Mouse (Mus musculus) induced T-regulatory cell, adult 2 months (primary cell): ENCODE measurements at regions not wholly inside any gene's neighbourhood (a gene's known extent, or its start where the extent isn't known, plus 50 kb on each side); places are given as distances from the start of the nearest gene placed in this dataset.

Source experiments
- DNase-seq: peaks from one replicate; pipeline ENCODE4 v3.0.0-alpha.2; 2012; ENCODE audit warnings: low read depth

DNA sequence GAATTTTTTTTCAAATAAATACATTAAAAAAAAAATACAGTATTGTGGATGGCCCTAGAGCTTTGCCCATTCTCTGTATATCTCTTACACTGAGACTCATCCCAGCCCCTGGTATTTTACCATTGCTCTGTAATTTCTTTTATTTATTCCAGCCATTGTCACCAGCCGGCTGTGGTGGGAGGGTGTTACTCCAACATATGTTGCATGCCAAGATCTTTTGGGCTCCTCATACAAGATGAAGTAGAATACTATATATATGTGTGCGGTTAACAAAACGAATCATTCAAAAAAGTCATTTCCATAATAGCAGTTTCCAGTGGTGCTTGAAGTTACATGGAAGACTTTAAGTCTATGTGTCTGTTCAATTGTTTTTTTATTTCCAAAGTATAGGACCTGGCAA, 268.0 kb upstream of the Npvf start:
- DNase-seq = no peak

DNA sequence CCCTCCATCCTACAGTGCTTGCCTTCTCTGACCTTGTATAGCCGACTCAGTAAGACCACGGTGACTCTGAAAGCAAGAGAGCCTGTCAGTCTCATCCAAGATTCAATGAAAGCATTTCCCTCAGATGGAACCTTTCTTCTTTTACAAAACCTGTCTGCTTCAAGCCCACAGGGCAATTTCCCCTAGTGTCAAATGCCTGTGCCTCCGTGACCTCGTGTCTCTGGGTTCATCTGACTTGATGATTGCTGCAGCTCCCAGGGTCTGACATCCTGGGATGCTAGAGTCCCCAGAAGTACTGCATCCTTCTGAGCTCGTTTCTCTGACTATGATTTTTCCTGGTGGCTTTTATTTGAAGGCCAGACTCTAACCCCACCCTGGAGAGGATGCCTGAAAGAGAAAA, 270.3 kb upstream of the Npvf start:
- no peak for DNase-seq

DNA sequence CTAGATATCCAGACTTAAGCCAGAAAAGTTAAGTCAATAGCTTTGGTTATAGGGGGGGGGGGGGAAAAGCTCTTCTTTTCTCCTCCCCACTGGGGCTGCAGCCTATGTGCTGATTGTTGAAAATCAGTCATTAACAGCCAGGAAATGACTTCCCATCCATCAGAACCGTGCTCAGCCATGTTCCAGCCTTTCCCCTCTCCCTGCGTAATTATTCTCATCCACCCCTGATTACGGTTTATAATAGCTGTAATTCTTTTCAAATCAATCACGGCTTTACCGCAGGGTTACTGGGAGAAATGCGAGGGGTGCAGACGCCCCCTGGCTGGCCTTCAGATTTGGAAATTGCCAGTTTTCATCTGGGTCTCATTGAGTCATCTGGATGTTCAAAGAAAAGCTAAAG, 270.8 kb upstream of the Npvf start:
- no peak for DNase-seq

DNA sequence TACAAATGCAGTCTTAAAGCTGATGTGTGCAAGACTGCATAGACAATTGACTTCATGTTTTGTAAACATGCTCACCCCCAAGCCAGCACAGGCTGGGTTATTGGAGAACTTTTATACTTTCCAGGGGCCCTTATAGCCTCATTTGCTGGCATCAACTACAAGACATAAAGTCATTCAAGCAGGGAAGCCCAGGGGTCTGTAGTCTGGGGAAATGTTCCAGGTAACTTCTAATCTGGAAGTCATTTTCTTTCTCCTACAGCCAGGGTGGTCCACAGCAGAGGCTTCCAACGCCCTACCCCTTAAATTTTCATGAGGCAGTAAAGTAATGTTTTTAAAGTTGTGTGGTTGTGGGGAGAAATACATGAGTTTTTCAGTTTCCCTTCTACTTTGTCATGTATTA, 272.1 kb upstream of the Npvf start:
- DNase-seq = no peak

DNA sequence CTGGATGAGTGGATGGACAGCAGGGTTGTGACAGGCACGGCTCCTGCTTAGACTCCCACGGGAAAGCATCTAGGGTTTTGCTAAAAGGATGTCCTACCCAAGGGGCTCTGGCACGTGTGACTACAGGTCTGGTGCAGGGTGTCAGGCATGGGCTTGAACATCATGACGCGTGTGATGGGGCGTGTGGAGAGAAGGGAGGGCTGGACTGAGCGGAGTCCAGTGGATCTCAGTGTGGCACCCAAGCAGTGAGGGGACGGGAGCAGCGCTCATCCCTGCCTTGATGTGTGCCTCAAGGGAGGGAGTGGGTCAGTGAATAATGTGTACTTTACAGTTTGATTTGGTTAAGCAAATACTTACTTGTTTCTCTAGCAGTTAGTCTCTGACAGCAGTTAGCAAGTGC, 275.3 kb upstream of the Npvf start:
- DNase-seq = no peak

DNA sequence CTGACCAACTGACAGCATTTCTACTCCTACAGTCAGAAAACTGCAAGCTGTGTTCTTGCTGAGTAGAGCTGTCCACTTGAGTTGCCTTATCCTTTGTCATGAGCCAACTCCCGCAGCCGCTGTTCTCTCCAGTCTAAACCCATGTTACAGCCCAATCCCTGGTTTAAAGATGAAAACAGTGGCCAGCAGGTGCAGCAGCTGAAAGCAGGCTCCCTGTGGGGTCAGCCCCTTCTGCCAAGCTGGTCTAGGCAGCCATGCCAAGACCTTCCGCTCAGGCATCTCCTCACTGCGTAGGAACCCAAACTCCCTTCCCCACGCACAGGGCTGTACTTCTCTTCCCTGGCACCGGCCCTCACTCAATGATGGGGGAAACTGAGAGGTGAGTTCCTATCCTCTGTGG, 279.3 kb upstream of the Npvf start:
- no peak for DNase-seq

DNA sequence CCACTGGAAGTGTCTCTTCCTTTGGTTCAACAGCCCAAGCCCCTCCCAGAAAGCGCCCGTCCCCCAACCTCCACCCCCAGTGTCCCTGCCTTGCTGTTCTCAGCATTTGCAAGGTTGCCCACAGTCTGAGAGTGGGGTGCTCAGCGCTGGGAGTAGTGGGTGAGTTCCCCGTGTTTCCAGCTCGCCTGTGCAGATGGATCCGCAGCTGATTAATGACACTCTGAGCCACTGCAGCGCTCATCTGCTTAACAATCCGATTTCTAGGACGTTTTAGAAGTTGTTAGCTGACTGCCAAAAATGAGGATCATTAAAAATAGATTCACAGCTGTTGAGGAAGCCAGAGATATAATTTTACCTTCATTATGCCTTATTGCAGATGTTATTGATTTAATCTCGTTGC, 280.0 kb upstream of the Npvf start:
- DNase-seq = no peak

DNA sequence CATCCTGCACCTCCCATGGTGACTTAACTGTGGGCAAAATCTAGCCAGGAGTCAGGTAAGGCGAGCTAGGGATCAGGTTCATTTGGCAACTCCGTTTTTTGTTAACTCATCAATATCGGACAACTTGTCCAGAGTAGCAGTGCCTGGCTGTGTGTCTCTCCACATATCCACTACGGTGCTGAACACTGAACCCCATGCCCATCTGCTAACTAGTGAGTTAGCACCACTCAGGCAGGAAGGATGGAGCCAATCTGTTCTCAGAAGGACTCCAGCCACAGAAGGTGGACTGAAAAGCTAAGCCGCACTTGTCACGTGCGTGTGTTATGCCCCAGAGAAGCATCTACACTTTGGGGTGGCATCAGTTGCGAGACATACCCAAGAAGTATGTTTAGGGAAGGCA, 282.1 kb upstream of the Npvf start:
- DNase-seq = no peak

DNA sequence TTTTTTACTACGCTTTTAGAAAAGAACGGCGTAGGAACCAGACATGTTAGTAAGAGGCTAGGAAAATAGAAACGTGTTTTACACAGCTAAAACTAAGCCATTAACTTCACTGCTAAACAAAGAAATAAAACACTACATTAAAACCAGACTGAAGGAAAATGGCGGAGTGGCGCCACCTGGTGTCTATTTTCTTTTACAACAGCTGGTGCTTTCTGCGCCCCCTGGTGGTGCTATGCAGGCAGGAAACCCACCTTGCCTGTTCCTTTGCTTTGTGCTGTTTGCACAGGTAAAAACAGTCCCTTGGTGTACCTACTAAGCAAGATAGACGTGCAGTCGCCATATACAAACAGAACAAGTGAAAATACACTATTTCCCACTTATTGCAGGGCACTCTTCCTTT, 282.9 kb upstream of the Npvf start:
- DNase-seq = peak; percentile 82

DNA sequence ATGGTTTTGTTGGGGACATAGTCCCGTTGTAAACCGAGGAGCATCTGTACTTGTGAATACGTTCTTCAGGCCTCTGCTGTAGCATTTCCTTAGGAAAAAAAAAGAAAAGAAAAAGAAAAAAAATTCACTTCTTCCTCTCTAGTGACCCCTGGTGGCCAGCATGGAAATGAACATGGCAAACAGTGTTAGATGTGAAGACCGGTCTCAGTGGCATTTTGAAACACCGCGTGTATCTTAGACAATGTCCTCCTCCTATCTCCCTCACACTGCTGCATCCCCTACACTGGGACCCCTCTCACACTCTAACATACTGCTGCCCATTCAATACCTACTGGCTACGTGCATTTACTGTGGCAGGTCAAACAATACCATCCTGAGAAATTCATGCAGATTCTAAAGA, 284.6 kb upstream of the Npvf start:
- peak; percentile 57 for DNase-seq

DNA sequence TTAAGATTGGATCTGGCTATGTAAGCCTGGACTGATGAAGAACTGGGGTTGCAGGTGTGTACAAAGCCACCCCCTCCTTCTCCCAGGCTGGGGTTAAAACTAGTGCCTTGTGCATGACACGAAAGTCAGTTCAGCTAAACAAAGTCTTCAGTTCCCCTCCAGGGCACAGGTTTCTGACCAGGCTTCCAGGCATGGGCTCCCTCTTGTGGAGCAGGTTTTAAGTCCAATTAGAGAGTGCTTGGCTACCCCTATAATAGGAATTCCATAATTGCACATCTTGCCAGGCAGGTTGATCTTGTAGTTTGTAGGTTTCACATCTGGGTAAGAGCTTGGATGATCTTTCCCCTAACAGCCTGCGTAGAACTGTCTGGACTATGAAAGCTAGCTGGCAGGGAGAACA, 285.2 kb upstream of the Npvf start:
- DNase-seq = peak; percentile 3

DNA sequence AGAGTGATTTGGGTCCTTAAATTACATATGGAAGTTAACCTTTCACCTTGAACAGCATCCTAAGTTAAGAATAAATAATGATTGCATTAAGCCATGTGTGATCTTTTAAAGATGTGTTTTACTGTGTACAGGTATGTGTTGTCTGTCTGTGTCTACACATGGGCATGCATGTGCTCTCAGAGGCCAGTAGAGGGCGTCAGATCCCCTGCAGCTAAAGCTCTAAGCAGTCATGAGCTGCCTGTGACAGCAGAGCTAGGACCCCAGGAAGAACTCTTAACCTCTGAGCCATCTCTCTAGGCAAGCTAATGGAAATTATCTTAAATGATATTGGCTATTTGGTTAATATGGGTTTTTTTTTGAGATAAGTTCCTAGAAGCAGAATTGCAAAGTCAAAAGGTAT, 285.9 kb upstream of the Npvf start:
- DNase-seq = peak; percentile 4

DNA sequence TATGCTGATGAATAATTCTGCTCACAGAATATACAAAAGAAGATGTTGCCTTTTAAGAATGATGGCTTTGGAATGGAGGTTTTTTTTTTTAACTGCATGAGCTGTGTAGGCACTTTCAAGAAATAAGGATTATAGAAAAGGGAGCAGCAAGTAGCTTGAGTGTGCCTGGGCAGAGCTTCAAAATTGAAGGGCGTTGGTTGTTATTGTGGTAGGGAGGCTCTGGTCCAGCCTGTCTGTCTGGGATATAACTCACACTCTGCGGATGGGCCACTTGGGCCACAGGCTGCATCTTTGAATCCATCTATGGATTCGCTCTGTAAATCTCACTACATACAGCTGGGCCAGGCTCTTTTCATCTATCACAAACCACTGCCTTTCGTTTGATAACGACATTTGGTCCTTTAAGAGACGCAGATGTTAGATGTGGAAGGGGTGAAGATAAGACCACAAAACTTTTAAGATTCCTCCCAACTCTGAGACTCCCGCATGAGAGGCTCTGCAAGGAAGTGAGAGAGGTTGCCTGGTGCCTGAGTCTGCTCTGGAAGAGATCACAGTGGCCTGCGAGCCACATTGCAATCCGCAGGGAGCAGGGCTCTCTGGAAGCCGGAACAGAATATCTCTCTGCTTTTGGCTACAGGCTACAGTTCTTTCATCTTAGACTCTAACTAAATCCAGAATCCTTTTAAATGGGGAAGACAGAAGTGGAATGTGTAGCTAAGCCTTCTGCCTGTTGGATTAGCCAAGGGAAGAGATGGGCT, 286.6 kb upstream of the Npvf start:
- DNase-seq = no peak

DNA sequence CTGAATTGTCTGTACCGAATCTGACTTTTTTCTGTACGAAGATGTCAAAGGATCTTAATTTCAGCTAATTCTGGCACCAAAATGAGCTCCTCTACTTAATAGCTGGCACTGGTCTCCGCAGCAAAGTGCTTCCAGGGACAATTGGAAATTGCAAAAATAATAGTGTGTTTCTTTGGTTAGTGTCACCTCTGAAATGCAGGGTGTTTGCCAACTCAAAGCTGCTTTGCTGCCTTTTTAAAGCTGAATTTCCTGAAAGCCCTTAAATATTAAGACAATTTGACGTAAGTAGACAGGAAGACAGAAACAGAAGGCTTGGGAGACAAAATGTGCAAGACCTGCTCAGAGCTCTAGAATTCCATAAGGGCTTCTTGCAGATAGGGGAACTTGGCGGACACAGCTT, 288.5 kb upstream of the Npvf start:
- no peak for DNase-seq

DNA sequence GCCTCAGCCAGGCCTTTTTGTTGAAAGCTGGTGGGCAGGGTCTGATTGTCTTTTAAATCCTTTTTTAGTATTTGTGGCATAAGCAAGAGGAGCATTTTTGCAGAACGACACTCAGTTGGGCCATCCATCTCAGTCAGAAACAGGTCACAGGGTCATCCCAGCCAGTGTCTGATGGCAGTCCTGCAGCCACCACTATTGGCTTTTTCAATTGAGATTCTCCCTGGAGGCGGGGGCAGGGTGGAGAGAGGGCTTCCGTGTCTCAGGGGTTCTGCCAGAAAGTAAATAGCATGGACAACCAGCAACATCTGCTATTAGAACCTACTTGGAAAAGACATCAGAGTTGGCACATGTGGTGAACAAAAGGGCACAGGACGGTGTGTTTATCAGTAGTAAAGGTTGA, 293.8 kb upstream of the Npvf start:
- DNase-seq = no peak

DNA sequence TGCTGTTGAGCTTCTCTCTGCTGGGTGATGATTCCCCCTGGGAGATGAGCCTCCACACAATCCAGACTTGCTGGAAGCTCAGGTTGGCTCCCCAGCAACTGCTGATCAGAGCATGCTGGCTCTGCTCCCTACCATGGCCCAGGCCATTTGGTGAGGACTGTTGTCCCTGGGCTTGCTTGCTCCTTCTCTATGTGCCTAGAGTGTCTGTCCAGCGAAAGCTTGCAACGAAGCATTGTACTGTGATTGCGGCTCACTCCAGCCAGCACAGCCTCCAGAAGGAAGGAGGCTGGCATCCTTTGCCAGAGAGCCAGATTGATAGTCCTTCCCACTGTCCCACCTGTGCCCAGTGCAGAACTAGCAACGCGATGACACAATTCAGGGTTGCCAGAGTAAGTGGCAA, 295.1 kb upstream of the Npvf start:
- no peak for DNase-seq

DNA sequence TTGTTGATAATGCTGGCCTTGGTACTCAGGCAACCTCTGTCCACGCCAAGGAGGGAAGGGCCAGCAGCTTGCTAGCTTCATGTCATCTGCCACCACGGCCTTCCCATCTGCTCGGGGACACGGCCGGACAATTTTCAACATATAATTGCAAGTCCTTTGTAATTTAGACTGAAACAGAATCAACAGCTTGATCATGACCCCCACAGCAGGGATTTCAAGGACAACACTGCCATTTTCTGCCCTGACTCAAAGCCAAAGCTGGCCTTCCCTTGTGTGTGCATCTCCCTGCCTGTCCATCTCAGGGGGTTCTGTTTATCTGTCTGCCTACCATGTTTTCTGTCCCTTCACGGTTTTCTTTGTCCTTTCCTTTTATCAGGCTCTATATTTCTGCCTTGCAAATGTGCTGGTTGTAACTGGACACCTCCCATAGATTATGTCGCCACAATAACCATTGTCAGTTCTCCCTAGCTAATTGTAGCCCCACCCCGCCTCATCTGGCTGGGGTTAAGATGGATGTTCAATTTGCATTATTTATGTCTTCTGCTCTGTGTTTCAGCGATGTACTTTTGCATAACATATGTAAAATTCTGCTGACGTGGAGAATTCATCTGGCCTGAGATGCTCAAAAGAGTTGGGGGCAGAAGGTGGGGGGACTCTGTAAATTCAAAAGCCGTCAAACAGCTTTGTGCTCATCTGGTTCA, 295.8 kb upstream of the Npvf start:
- no peak for DNase-seq

DNA sequence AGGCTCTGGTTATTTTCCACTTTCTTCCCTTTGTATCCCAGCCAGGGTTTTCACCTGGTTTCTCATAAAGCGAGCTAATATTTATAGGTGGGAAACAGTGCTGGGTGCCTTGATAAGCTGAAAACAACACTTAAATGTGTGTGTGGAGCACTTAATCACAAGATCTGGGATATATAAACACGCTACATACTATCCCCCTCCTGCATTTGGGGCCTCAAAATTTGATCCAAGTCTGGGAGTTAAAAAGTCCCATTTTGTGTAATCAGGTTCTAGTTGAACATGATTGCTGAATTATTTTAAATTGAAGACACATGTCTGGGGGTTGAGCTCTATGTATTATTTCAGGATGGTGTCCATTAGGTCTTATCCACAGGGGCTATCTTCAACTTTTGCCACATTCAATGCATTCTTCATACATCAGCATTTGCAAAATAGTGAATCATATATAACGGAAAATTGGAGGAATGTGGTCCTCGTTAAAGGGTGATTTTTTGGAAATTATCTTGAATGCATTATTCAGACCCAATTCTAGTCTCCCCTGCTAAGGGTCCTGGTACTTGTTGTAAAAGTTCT, 303.2 kb upstream of the Npvf start:
- no peak for DNase-seq

DNA sequence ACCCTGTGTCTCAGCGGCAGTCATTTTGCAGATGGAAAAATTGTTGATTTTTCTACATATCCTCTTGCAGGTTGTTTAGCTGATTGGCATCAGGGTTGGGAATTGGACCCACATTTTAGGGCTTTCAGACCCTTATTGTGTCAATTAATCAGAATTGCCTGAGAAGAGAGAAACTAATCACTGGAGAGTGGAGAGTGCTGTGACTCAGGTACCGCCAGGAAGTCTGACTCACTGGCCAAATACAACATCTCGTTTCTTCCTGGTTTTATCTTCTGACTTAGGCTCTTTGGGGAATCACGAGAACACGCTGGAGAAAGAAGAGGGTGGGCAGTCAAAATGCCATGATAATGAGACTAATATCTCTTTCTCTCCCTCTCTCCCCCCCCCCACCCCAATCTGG, 306.1 kb upstream of the Npvf start:
- DNase-seq = no peak

DNA sequence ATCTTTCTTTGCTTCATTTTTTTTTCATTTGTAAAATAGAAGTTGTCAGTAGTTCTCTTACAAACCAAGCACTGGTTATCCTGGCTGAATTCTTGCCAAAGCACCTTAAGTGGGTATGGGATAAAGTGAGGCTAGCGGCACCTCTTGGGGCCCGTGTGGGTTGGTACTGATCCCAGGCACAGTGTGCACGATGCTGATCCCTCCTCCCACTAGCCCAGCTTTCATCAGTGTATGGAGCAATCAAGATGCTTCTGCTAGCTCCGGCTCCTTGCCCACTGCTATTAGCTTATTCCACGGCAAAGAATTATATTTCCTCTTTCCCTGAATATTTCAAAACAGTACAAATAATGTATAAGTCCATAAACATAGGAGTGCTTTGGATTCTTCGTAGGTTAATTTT, 307.4 kb upstream of the Npvf start:
- no peak for DNase-seq

DNA sequence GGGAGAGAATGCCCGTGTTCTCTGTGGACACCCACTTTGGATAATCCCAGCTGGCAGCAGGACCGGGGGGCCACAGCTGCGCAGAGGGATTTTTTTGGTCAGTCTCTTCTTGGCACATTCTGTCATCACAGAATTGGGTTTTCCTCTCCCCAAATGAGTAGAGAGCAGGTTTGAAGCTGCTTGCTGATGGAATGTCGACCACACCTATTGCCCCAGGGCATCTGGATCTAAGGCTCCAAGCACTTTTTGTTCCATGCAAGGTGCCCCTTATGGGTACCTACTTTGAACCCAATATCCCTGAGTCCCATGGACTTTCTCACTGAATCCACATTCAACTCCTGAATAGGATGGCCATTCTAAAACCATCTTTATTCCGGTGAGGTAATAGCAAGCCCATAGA, 314.3 kb upstream of the Npvf start:
- no peak for DNase-seq

DNA sequence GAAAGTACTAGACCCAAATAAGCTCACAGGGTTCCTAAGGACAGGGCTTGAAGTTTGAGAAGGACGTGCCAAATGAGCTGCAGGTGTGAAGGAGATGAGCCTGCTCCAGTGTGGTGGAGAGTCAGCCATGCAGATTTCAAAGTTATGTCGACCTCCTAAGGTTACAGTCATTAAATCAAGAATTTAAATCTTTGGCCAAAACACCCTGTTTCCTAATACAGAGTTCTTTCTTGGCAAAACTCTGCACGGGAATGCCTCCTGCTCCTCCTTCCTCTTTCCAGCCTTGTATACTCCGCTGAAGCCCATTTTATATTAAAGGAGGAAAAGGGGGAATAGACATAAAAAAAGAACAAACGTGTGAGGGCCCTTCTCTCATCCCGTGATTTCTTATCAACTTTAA, 315.1 kb upstream of the Npvf start:
- DNase-seq = no peak

DNA sequence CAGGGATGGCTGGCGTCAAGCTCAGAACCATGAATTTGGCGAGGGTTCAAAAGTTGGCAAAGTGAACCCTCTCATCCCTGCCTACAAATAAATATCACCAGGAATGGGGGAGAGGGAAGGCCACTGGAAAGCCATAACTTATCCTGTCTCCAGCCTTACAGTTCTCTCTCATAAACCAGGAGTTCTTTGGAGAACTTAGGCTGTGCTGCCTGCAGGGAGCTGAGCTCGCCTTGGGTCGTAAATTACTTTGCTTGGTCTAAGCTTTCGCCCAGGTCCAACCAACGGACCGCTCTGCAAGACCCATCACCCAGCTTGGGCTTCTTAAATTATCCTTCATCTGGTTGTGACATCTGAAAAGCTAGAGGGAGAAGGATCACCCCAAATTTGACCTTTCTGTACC, 315.8 kb upstream of the Npvf start:
- DNase-seq = no peak

DNA sequence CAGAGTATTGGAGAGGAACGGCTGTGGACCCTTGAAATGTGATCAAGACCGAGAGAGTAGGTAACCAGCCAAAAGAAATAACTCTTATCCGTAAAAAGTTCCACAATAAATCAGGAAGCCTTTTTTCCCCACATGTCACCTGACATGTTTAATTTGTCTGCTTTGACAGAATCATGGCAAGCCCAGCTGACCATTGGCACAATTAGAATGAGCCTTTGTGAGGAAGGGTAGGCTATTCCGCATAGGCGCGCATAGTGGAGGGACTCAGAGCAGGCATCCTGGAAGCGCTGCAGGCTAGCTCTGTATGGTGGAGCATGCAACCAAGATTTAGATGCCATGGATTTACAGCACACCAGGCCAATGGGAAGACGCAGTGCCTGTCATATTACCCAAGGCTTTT, 316.5 kb upstream of the Npvf start:
- DNase-seq = no peak
